Mouse (Mus musculus): ENCODE data around the gene Snx18. TPM values are rescaled to one million over a fixed set of nuclear protein-coding genes. Genes with fewer than 3 reads are reported as not detected.

Gene Snx18
- polyA plus RNA-seq, 1 experiment from 2014 or later = 20.1 TPM

GRCm38 (mm10) chr13:113601831-113602604, 16.3 kb downstream of the Snx18 start:
- no peak overlapping the region for H3K4me2 ChIP-seq
- 95% methylated on average over 12 of the region's 12 CpGs for WGBS
- DNase-seq (ENCODE audit: low spot score, missing footprints) (no peak), ATAC-seq (ENCODE audit: low FRiP score) (no peak)
- H3K9ac ChIP-seq (ENCODE audit: low read length) = no peak overlapping the region
- no peaks in the 10 kb centered on the region for H3K27me3 ChIP-seq (ENCODE audit: control insufficient read depth, insufficient read depth, low read length)
- no peaks in the 10 kb centered on the region for H3K36me3 ChIP-seq (ENCODE audit: control insufficient read depth, insufficient read depth, low read length)
- no peak overlapping the region for H3K4me3 ChIP-seq (ENCODE audit: low read depth, low read length)
- no peak overlapping the region for H3K27ac ChIP-seq (ENCODE audit: low read depth, low read length)
- no peaks in the 10 kb centered on the region for H3K9me3 ChIP-seq (ENCODE audit: control insufficient read depth, low read length)
- H3K4me1 ChIP-seq (ENCODE audit: control insufficient read depth, insufficient read depth, low read length) = no peaks in the 10 kb centered on the region

GRCm38 (mm10) chr13:113600531-113601463, 17.6 kb downstream of the Snx18 start:
- no peaks in the 10 kb centered on the region for H3K4me1 ChIP-seq (ENCODE audit: control insufficient read depth, insufficient read depth, low read length)
- no peak overlapping the region for H3K9ac ChIP-seq (ENCODE audit: low read length)
- H3K27me3 ChIP-seq (ENCODE audit: control insufficient read depth, insufficient read depth, low read length) = no peaks in the 10 kb centered on the region
- WGBS = 91% methylated on average over 18 of the region's 18 CpGs
- H3K9me3 ChIP-seq (ENCODE audit: control insufficient read depth, low read length) = no peaks in the 10 kb centered on the region
- no peak overlapping the region for H3K4me2 ChIP-seq
- ATAC-seq (ENCODE audit: low FRiP score) = no peak
- no peak for DNase-seq (ENCODE audit: low spot score, missing footprints)
- no peaks in the 10 kb centered on the region for H3K36me3 ChIP-seq (ENCODE audit: control insufficient read depth, insufficient read depth, low read length)
- H3K4me3 ChIP-seq (ENCODE audit: low read depth, low read length) = no peak overlapping the region
- H3K27ac ChIP-seq (ENCODE audit: low read depth, low read length) = no peak overlapping the region

- Histone ChIP-seq H3K27me3 (ENCODE audit: control insufficient read depth, insufficient read depth, low read length) (no peaks in the 10 kb centered on the region), H3K9me3 (ENCODE audit: control insufficient read depth, low read length) (no peaks in the 10 kb centered on the region), H3K4me2 (no peak overlapping the region), H3K9ac (ENCODE audit: low read length) (no peak overlapping the region), H3K36me3 (ENCODE audit: control insufficient read depth, insufficient read depth, low read length) (no peaks in the 10 kb centered on the region), H3K4me3 (ENCODE audit: low read depth, low read length) (no peak overlapping the region), H3K4me1 (ENCODE audit: control insufficient read depth, insufficient read depth, low read length) (no peaks in the 10 kb centered on the region), H3K27ac (ENCODE audit: low read depth, low read length) (no peak overlapping the region)
- no peak for DNase-seq (ENCODE audit: low spot score, missing footprints)
- ATAC-seq (ENCODE audit: low FRiP score) = no peak
- WGBS = 90% methylated on average over 22 of the region's 22 CpGs
Measured at GRCm38 (mm10) chr13:113599701-113600530, 18.4 kb downstream of the Snx18 start.

- Histone ChIP-seq H3K27me3 (ENCODE audit: control insufficient read depth, insufficient read depth, low read length) (no peaks in the 10 kb centered on the region), H3K9me3 (ENCODE audit: control insufficient read depth, low read length) (no peaks in the 10 kb centered on the region), H3K4me2 (no peak overlapping the region), H3K4me3 (ENCODE audit: low read depth, low read length) (no peak overlapping the region), H3K4me1 (ENCODE audit: control insufficient read depth, insufficient read depth, low read length) (no peaks in the 10 kb centered on the region), H3K9ac (ENCODE audit: low read length) (no peak overlapping the region), H3K27ac (ENCODE audit: low read depth, low read length) (no peak overlapping the region), H3K36me3 (ENCODE audit: control insufficient read depth, insufficient read depth, low read length) (peaks cover 3% of the 10 kb centered on the region; the same call in 1 of the 2 replicates)
- 94% methylated on average over 10 of the region's 10 CpGs for WGBS
- ATAC-seq (ENCODE audit: low FRiP score) = no peak
- no peak for DNase-seq (ENCODE audit: low spot score, missing footprints)
Measured at GRCm38 (mm10) chr13:113597616-113598015, 20.7 kb downstream of the Snx18 start.

GRCm38 (mm10) chr13:113596821-113597541, 21.4 kb downstream of the Snx18 start:
- Histone ChIP-seq H3K4me2 (no peak overlapping the region), H3K27me3 (ENCODE audit: control insufficient read depth, insufficient read depth, low read length) (no peaks in the 10 kb centered on the region), H3K27ac (ENCODE audit: low read depth, low read length) (no peak overlapping the region), H3K36me3 (ENCODE audit: control insufficient read depth, insufficient read depth, low read length) (peaks cover 3% of the 10 kb centered on the region; the same call in 1 of the 2 replicates), H3K9me3 (ENCODE audit: control insufficient read depth, low read length) (no peaks in the 10 kb centered on the region), H3K4me1 (ENCODE audit: control insufficient read depth, insufficient read depth, low read length) (no peaks in the 10 kb centered on the region), H3K4me3 (ENCODE audit: low read depth, low read length) (no peak overlapping the region), H3K9ac (ENCODE audit: low read length) (no peak overlapping the region)
- no peak for DNase-seq (ENCODE audit: low spot score, missing footprints)
- WGBS = 89% methylated on average over 13 of the region's 13 CpGs
- 0 out of 2 replicates have a peak, but pooled peaks have one; percentile 14 for ATAC-seq (ENCODE audit: low FRiP score)

- H3K27me3 ChIP-seq (ENCODE audit: control insufficient read depth, insufficient read depth, low read length) = no peaks in the 10 kb centered on the region
- H3K9ac ChIP-seq (ENCODE audit: low read length) = no peak overlapping the region
- H3K9me3 ChIP-seq (ENCODE audit: control insufficient read depth, low read length) = no peaks in the 10 kb centered on the region
- DNase-seq (ENCODE audit: low spot score, missing footprints) = no peak
- H3K4me2 ChIP-seq = no peak overlapping the region
- H3K27ac ChIP-seq (ENCODE audit: low read depth, low read length) = no peak overlapping the region
- H3K4me1 ChIP-seq (ENCODE audit: control insufficient read depth, insufficient read depth, low read length) = no peaks in the 10 kb centered on the region
- H3K4me3 ChIP-seq (ENCODE audit: low read depth, low read length) = no peak overlapping the region
- WGBS = 79% methylated on average over 8 of the region's 8 CpGs
- H3K36me3 ChIP-seq (ENCODE audit: control insufficient read depth, insufficient read depth, low read length) = peaks cover 3% of the 10 kb centered on the region; the same call in 1 of the 2 replicates
- no peak for ATAC-seq (ENCODE audit: low FRiP score)
Measured at GRCm38 (mm10) chr13:113595987-113596386, 22.4 kb downstream of the Snx18 start.

GRCm38 (mm10) chr13:113595219-113595618, 23.1 kb downstream of the Snx18 start:
- H3K4me1 ChIP-seq (ENCODE audit: control insufficient read depth, insufficient read depth, low read length) = no peaks in the 10 kb centered on the region
- WGBS = 74% methylated on average over 8 of the region's 8 CpGs
- H3K27ac ChIP-seq (ENCODE audit: low read depth, low read length) = no peak overlapping the region
- H3K9me3 ChIP-seq (ENCODE audit: control insufficient read depth, low read length) = no peaks in the 10 kb centered on the region
- peaks cover 3% of the 10 kb centered on the region; the same call in 1 of the 2 replicates for H3K36me3 ChIP-seq (ENCODE audit: control insufficient read depth, insufficient read depth, low read length)
- no peak overlapping the region for H3K9ac ChIP-seq (ENCODE audit: low read length)
- H3K27me3 ChIP-seq (ENCODE audit: control insufficient read depth, insufficient read depth, low read length) = no peaks in the 10 kb centered on the region
- H3K4me2 ChIP-seq = no peak overlapping the region
- ATAC-seq (ENCODE audit: low FRiP score) (0 out of 2 replicates have a peak, but pooled peaks have one; percentile 17), DNase-seq (ENCODE audit: low spot score, missing footprints) (no peak)
- H3K4me3 ChIP-seq (ENCODE audit: low read depth, low read length) = no peak overlapping the region

GRCm38 (mm10) chr13:113594361-113594760, 24.0 kb downstream of the Snx18 start:
- H3K36me3 ChIP-seq (ENCODE audit: control insufficient read depth, insufficient read depth, low read length) = peaks cover 3% of the 10 kb centered on the region; the same call in 1 of the 2 replicates
- DNase-seq (ENCODE audit: low spot score, missing footprints) = no peak
- ATAC-seq (ENCODE audit: low FRiP score) = no peak
- no peak overlapping the region for H3K4me2 ChIP-seq
- no peaks in the 10 kb centered on the region for H3K9me3 ChIP-seq (ENCODE audit: control insufficient read depth, low read length)
- no peaks in the 10 kb centered on the region for H3K4me1 ChIP-seq (ENCODE audit: control insufficient read depth, insufficient read depth, low read length)
- 95% methylated on average over 12 of the region's 12 CpGs for WGBS
- no peak overlapping the region for H3K27ac ChIP-seq (ENCODE audit: low read depth, low read length)
- H3K27me3 ChIP-seq (ENCODE audit: control insufficient read depth, insufficient read depth, low read length) = no peaks in the 10 kb centered on the region
- no peak overlapping the region for H3K9ac ChIP-seq (ENCODE audit: low read length)
- H3K4me3 ChIP-seq (ENCODE audit: low read depth, low read length) = no peak overlapping the region

Data from midbrain, embryonic 11.5 days (tissue).